In the genomic region with DNA sequence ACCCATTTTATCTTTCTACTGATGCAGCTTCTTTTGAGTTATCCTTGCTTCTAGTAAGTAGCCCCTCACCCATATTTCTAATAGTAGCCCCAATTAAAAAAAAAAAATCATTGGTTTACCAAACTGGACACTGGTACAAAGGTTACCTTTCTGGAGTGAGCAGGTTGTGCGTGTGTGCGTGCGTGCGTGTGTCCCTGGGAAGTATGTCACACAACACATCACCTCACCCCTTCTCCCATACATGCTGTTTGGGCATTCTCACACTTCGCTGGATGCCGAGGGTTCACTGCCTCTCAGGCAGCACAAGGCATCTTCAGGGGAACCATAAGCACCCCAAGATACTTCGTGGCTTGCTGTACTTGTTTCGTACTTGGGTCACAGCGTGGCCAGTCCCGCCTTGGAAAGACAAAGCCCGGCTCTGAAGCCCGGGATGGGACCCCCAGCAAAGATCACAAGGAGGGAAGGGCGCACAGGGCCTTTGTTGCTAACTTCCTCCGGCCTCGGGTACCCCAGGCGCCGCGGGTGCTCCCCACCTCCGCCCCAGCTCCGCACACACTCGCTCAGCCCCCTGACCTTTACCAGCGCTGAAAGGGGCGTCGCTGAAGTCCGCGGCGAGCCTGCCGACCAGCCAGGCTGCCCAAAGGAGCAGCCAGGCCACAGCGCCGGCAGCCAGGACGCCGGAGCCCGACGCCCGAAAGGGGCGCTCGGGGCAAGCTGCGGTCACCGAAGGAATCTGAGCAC, we compare ENCODE assay signal across 8 mouse cellular contexts. TPM values are rescaled to one million over a fixed set of nuclear protein-coding genes. Genes with fewer than 3 reads are reported as not detected.
A peak's percentile ranks its signal among the peaks of the same experiment; 100 is the strongest.
DNase-seq lines count a peak whose midpoint lies in the region; ATAC-seq and TF ChIP-seq lines count a peak whose summit lies in the region.

No protein-coding gene starts in this region.

- WGBS in lung, embryonic 14.5 days = under 1% methylated on average over 39 of the region's 39 CpGs
- under 1% methylated on average over 39 of the region's 39 CpGs for WGBS in embryonic facial prominence, embryonic 13.5 days
- under 1% methylated on average over 39 of the region's 39 CpGs for WGBS in intestine, embryonic 16.5 days

- H3K4me2 ChIP-seq in lung, embryonic 14.5 days = peak overlapping the region; percentile 85
- H3K4me2 ChIP-seq in embryonic facial prominence, embryonic 13.5 days = peak overlapping the region; percentile 71
- H3K4me2 ChIP-seq in intestine, embryonic 16.5 days (ENCODE audit: low read depth, low read length) = peak overlapping the region; percentile 87
- H3K4me2 ChIP-seq in myocyte (ENCODE audit: low read depth) = peak overlapping the region; percentile 82

- peak; percentile 79 for ATAC-seq in lung, embryonic 14.5 days (ENCODE audit: insufficient read depth)
- ATAC-seq in embryonic facial prominence, embryonic 13.5 days (ENCODE audit: insufficient number of reproducible peaks, insufficient read depth, low FRiP score, low TSS enrichment, low read depth) = peak; percentile 43
- peak; percentile 85 for ATAC-seq in intestine, embryonic 16.5 days

- H3K9ac ChIP-seq in lung, embryonic 14.5 days = peak overlapping the region; percentile 87
- peak overlapping the region; percentile 91 for H3K9ac ChIP-seq in embryonic facial prominence, embryonic 13.5 days
- peak overlapping the region; percentile 94 for H3K9ac ChIP-seq in intestine, embryonic 16.5 days (ENCODE audit: low read depth, low read length)

- H3K27me3 ChIP-seq in lung, embryonic 14.5 days (ENCODE audit: insufficient read depth, low read length) = no peaks in the 10 kb centered on the region
- no peaks in the 10 kb centered on the region for H3K27me3 ChIP-seq in embryonic facial prominence, embryonic 13.5 days
- no peaks in the 10 kb centered on the region for H3K27me3 ChIP-seq in intestine, embryonic 16.5 days (replicated peaks; ENCODE audit: control insufficient read depth, insufficient read depth, low read length)
- no peaks in the 10 kb centered on the region for H3K27me3 ChIP-seq in myocyte (ENCODE audit: control insufficient read depth, insufficient read depth, insufficient read length)

- H3K27ac ChIP-seq in lung, embryonic 14.5 days (ENCODE audit: low read depth) = peak overlapping the region; percentile 86
- peak overlapping the region; percentile 86 for H3K27ac ChIP-seq in embryonic facial prominence, embryonic 13.5 days
- peak overlapping the region; percentile 82 for H3K27ac ChIP-seq in intestine, embryonic 16.5 days (ENCODE audit: low read length)

- H3K79me2 ChIP-seq in myocyte (ENCODE audit: control insufficient read depth, insufficient read depth) = peaks cover 13% of the 10 kb centered on the region

- H3K4me1 ChIP-seq in lung, embryonic 14.5 days (ENCODE audit: insufficient read depth) = no peaks in the 10 kb centered on the region
- peaks cover 18% of the 10 kb centered on the region for H3K4me1 ChIP-seq in embryonic facial prominence, embryonic 13.5 days
- H3K4me1 ChIP-seq in intestine, embryonic 16.5 days (ENCODE audit: control insufficient read depth, insufficient read depth, low read length) = peaks cover 9% of the 10 kb centered on the region; the same call in 1 of the 2 replicates

- no peak for TF ChIP-seq CTCF in lung, embryonic 14.5 days (IDR thresholded peaks at IDR 0.05; ENCODE audit: low read depth)

- peak overlapping the region; percentile 73 for H3ac ChIP-seq in myocyte (ENCODE audit: control insufficient read depth, insufficient read length)

- DNase-seq in lung, embryonic 14.5 days = no peak
- no peak for DNase-seq in lung, postnatal 4 days
- DNase-seq in adrenal gland, adult 8-10 months = no peak
- no peak for DNase-seq in ovary, postnatal 14 days (ENCODE audit: low spot score)
- no peak for DNase-seq in B cell, adult 2 months

- H3K36me3 ChIP-seq in lung, embryonic 14.5 days (ENCODE audit: insufficient read depth) = peaks cover 20% of the 10 kb centered on the region
- peaks cover 36% of the 10 kb centered on the region for H3K36me3 ChIP-seq in embryonic facial prominence, embryonic 13.5 days
- peaks cover 3% of the 10 kb centered on the region; the same call in 1 of the 2 replicates for H3K36me3 ChIP-seq in intestine, embryonic 16.5 days (ENCODE audit: control insufficient read depth, insufficient read depth, low read length)
- H3K36me3 ChIP-seq in myocyte (ENCODE audit: control insufficient read depth, insufficient read depth) = peaks cover 6% of the 10 kb centered on the region

- H3K9me3 ChIP-seq in lung, embryonic 14.5 days (ENCODE audit: low read depth, low read length) = no peaks in the 10 kb centered on the region
- H3K9me3 ChIP-seq in embryonic facial prominence, embryonic 13.5 days = no peaks in the 10 kb centered on the region
- H3K9me3 ChIP-seq in intestine, embryonic 16.5 days (ENCODE audit: control insufficient read depth, low read length) = no peaks in the 10 kb centered on the region

- no peak for TF ChIP-seq POLR2A in myocyte (IDR thresholded peaks at IDR 0.05; ENCODE audit: insufficient read length, low read depth)

- peak overlapping the region; percentile 88 for H3K4me3 ChIP-seq in lung, embryonic 14.5 days (ENCODE audit: low read depth, low read length)
- peak overlapping the region; percentile 96 for H3K4me3 ChIP-seq in embryonic facial prominence, embryonic 13.5 days
- peak overlapping the region; percentile 93 for H3K4me3 ChIP-seq in intestine, embryonic 16.5 days (ENCODE audit: low read length)
- peak overlapping the region; percentile 70 for H3K4me3 ChIP-seq in myocyte

TF ChIP-seq in myocyte, 11 proteins besides CTCF, POLR2A, EP300 and RAD21:
- TF ChIP-seq MAX (IDR thresholded peaks at IDR 0.05; ENCODE audit: low read depth) (no peak), MYOD1 (IDR thresholded peaks at IDR 0.05; ENCODE audit: control insufficient read depth in 1 of 3, insufficient read length in 2 of 3, low read depth in 2 of 3) (no peak), POLR2AphosphoS2 (IDR thresholded peaks at IDR 0.05; ENCODE audit: insufficient read length, low read depth) (no peak), TCF3 (IDR thresholded peaks at IDR 0.05; ENCODE audit: insufficient read length, low read depth) (no peak), MYOG (IDR thresholded peaks at IDR 0.05; ENCODE audit: control insufficient read depth in 1 of 3, insufficient read depth in 1 of 3, insufficient read length in 2 of 3, low read depth in 2 of 3) (no peak), CEBPB (IDR thresholded peaks at IDR 0.05; ENCODE audit: insufficient read depth, poor library complexity, severe bottlenecking) (no peak), TCF12 (IDR thresholded peaks at IDR 0.05; ENCODE audit: insufficient read depth, poor library complexity, severe bottlenecking) (no peak), USF1 (IDR thresholded peaks at IDR 0.05; ENCODE audit: low read depth) (no peak), SRF (IDR thresholded peaks at IDR 0.05; ENCODE audit: control insufficient read depth, insufficient read length, low read depth) (no peak), REST (IDR thresholded peaks at IDR 0.05; ENCODE audit: insufficient read depth, insufficient read length) (no peak), E2F4 (IDR thresholded peaks at IDR 0.05; ENCODE audit: insufficient read depth) (no peak)

RNA-seq across cellular contexts. Expression of gene Pigx, which starts 0.5 kb away (rescaled TPM):
- 105 and 111 TPM in 2 replicates for polyA plus RNA-seq in lung, embryonic 14.5 days (2014; fragmentation: Nextera tagmentation; extraction: Ambion mirVana)
- polyA plus RNA-seq in embryonic facial prominence, embryonic 13.5 days (2015; fragmentation: Nextera tagmentation; extraction: Ambion mirVana) = 127 and 132 TPM in 2 replicates
- polyA plus RNA-seq in intestine, embryonic 16.5 days (2015; fragmentation: Nextera tagmentation; extraction: Ambion mirVana) = 108 and 109 TPM in 2 replicates
- 19.4 TPM for polyA plus RNA-seq in myocyte (2012; fragmentation: generic; extraction: Trizol)
- 10 to 100 TPM; 25.3 to 39.8 (median 33.4) TPM for total RNA-seq in adrenal gland, adult 8-10 months (2022)

RNA-seq across cellular contexts. Expression of gene Cep19, which starts 0.5 kb away (rescaled TPM):
- polyA plus RNA-seq in lung, embryonic 14.5 days (2014; fragmentation: Nextera tagmentation; extraction: Ambion mirVana) = 29.0 and 33.9 TPM in 2 replicates
- 25.9 and 32.5 TPM in 2 replicates for polyA plus RNA-seq in embryonic facial prominence, embryonic 13.5 days (2015; fragmentation: Nextera tagmentation; extraction: Ambion mirVana)
- polyA plus RNA-seq in intestine, embryonic 16.5 days (2015; fragmentation: Nextera tagmentation; extraction: Ambion mirVana) = 26.1 and 29.3 TPM in 2 replicates
- 6.6 TPM for polyA plus RNA-seq in myocyte (2012; fragmentation: generic; extraction: Trizol)
- 10 to 100 TPM; 10.3 to 19.0 (median 14.6) TPM for total RNA-seq in adrenal gland, adult 8-10 months (2022)

RNA-seq across cellular contexts. Expression of gene Pak2, which starts 19.9 kb away (rescaled TPM):
- polyA plus RNA-seq in lung, embryonic 14.5 days (2014; fragmentation: Nextera tagmentation; extraction: Ambion mirVana) = 38.2 and 39.8 TPM in 2 replicates
- polyA plus RNA-seq in embryonic facial prominence, embryonic 13.5 days (2015; fragmentation: Nextera tagmentation; extraction: Ambion mirVana) = 32.3 and 33.6 TPM in 2 replicates
- 34.5 and 34.6 TPM in 2 replicates for polyA plus RNA-seq in intestine, embryonic 16.5 days (2015; fragmentation: Nextera tagmentation; extraction: Ambion mirVana)
- polyA plus RNA-seq in myocyte (2012; fragmentation: generic; extraction: Trizol) = 10.9 TPM
- 10 to 100 TPM; 54.5 to 62.5 (median 60.6) TPM for total RNA-seq in adrenal gland, adult 8-10 months (2022)
